Mouse (Mus musculus) CH12.LX (cell line): ENCODE measurements around the gene Sptlc3.

Source experiments
- BHLHE40 ChIP-seq: IDR thresholded peaks from 2 replicates; pipeline ENCODE4 v1.6.1; 2011; ENCODE audit warnings: mild to moderate bottlenecking, low read depth, low read length, improper control_type of control experiment
- CTCF ChIP-seq, 2 experiments: IDR thresholded peaks in 1 of 2; conservative IDR thresholded peaks in 1 of 2; 2 replicates each; pipeline ENCODE4 v1.5.1; 2011 to 2012; ENCODE audit warnings: low read depth in 2 of 2, low read length in 2 of 2, improper control_type of control experiment in 1 of 2, inconsistent platforms in 1 of 2, mild to moderate bottlenecking in 1 of 2, moderate library complexity in 1 of 2
- E2F4 ChIP-seq: IDR thresholded peaks from 2 replicates; pipeline ENCODE4 v1.6.1; 2011; ENCODE audit warnings: low read depth, low read length, improper control_type of control experiment; ENCODE audit not compliant: insufficient replicate concordance
- EP300 ChIP-seq: IDR thresholded peaks from 2 replicates; pipeline ENCODE4 v1.6.1; 2011; ENCODE audit warnings: low read length, improper control_type of control experiment
- GABPA ChIP-seq: IDR thresholded peaks from 2 replicates; pipeline ENCODE4 v1.6.1; 2012; ENCODE audit warnings: low read depth, low read length, improper control_type of control experiment, inconsistent platforms; ENCODE audit not compliant: insufficient replicate concordance
- MAX ChIP-seq: IDR thresholded peaks from 2 replicates; pipeline ENCODE4 v1.6.1; 2011; ENCODE audit warnings: low read length, improper control_type of control experiment
- NRF1 ChIP-seq: IDR thresholded peaks from 2 replicates; pipeline ENCODE4 v1.6.1; 2014; ENCODE audit warnings: low read depth, mild to moderate bottlenecking, inconsistent platforms, low read length, improper control_type of control experiment, moderate library complexity
- POLR2A ChIP-seq: IDR thresholded peaks from 2 replicates; pipeline ENCODE4 v1.6.1; 2011; ENCODE audit warnings: low read depth, mild to moderate bottlenecking, improper control_type of control experiment, low read length
- POLR2AphosphoS2 ChIP-seq: IDR thresholded peaks from 2 replicates; pipeline ENCODE4 v1.6.1; 2011; ENCODE audit warnings: low read depth, low read length, improper control_type of control experiment
- UBTF ChIP-seq: IDR thresholded peaks from 2 replicates; pipeline ENCODE4 v1.6.1; 2012; ENCODE audit warnings: low read depth, mild to moderate bottlenecking, inconsistent platforms, low read length, improper control_type of control experiment, moderate library complexity
- USF2 ChIP-seq: conservative IDR thresholded peaks from 2 replicates; pipeline ENCODE4 v1.6.1; 2011; ENCODE audit warnings: low read depth, low read length, improper control_type of control experiment

DNA sequence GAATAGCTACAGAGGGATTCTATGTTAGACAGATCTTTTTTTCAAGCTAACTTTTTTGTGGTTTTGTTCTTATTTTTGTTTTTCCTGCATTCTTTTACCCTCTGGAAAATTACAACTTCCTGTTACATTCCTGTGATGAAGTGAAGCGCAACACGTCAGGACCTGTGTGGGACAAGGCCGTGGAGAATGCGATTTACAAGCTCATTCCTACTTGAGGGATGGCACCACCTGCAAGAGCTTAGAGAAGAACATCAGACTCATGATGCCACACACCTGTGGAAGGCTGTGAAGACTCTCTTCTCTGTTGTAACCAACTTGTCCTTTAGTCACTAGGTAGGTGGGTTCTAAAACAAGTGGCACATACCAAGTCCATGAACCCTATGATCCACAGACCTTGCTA is 26.0 kb upstream of the Sptlc3 start:
- TF ChIP-seq POLR2AphosphoS2 (no peak), POLR2A (no peak), NRF1 (no peak), USF2 (no peak), CTCF (conservative IDR thresholded peaks at IDR 0.05 in 1 of 2, IDR thresholded peaks at IDR 0.05 in 1 of 2; ENCODE audit: low read depth in 2 of 2, low read length in 2 of 2) (no peak), MAX (no peak), GABPA (no peak), E2F4 (no peak), UBTF (no peak), EP300 (no peak), BHLHE40 (no peak)
